Mouse (Mus musculus) embryonic facial prominence, embryonic 15.5 days (tissue): ENCODE measurements around the gene Prdx5. TPM values are rescaled to one million over a fixed set of nuclear protein-coding genes. Genes with fewer than 3 reads are reported as not detected.
"Not testable (repeated sequence)": the region's sequence is repeated elsewhere in the genome, so short reads cannot be mapped to it uniquely, and the experiment has no call there.

Experiments
- ATAC-seq: fragments of 200-750 bp; cut with Nextera tagmentation; 2 replicates; pipeline ENCODE4 v1.8.0; 2017; ENCODE audit warnings: low read depth, moderate TSS enrichment; ENCODE audit not compliant: insufficient number of reproducible peaks, low FRiP score, low TSS enrichment
- H3K27ac ChIP-seq: fragments of 300-500 bp; sonication (generic); replicated peaks from 2 replicates; pipeline ENCODE4 v1.5.1; 2015; ENCODE audit warnings: mild to moderate bottlenecking, inconsistent platforms
- H3K27me3 ChIP-seq: fragments of 300-500 bp; sonication (generic); 2 replicates; pipeline ENCODE4 v1.6.1; 2015; ENCODE audit warnings: inconsistent platforms
- H3K36me3 ChIP-seq: fragments of 300-500 bp; sonication (generic); 2 replicates; pipeline ENCODE4 v1.6.1; 2015; ENCODE audit warnings: mild to moderate bottlenecking, inconsistent platforms
- H3K4me1 ChIP-seq: fragments of 300-500 bp; sonication (generic); 2 replicates; pipeline ENCODE4 v1.6.1; 2015; ENCODE audit warnings: inconsistent platforms
- H3K4me2 ChIP-seq: fragments of 300-500 bp; sonication (generic); replicated peaks from 2 replicates; pipeline ENCODE4 v1.6.1; 2015; ENCODE audit warnings: mild to moderate bottlenecking, inconsistent platforms
- H3K4me3 ChIP-seq: fragments of 300-500 bp; sonication (generic); replicated peaks from 2 replicates; pipeline ENCODE4 v1.5.1; 2015; ENCODE audit warnings: mild to moderate bottlenecking, inconsistent platforms
- H3K9ac ChIP-seq: fragments of 300-500 bp; sonication (generic); 2 replicates; pipeline ENCODE4 v1.6.1; 2015; ENCODE audit warnings: inconsistent platforms
- H3K9me3 ChIP-seq: fragments of 300-500 bp; sonication (generic); replicated peaks from 2 replicates; pipeline ENCODE4 v1.6.1; 2016; ENCODE audit warnings: inconsistent platforms
- WGBS: fragments of 180-500 bp; shearing (Covaris S2); methylation state at CpG from one replicate; pipeline ENCODE4 v1.1.7; 2015; 5-methylcytosine and 5-hydroxymethylcytosine counted together
- polyA plus RNA-seq: library from polyadenylated mRNA; unstranded; fragments of >200 nt; fragmentation: Nextera tagmentation; extraction: Ambion mirVana; gene quantifications from 2 replicates; pipeline ENCODE4 v1.2.1, GENCODE M21; 2015

Gene Prdx5
- polyA plus RNA-seq, 1 experiment from 2014 or later = 330 TPM

- H3K4me1 ChIP-seq = peaks cover 8% of the 10 kb centered on the region
- 100% methylated on average over 1 of the region's 1 CpGs for WGBS
- no peak overlapping the region for H3K27ac ChIP-seq
- peaks cover 26% of the 10 kb centered on the region for H3K36me3 ChIP-seq
- no peak overlapping the region for H3K4me2 ChIP-seq
- no peaks in the 10 kb centered on the region for H3K9me3 ChIP-seq
- no peak overlapping the region for H3K9ac ChIP-seq
- ATAC-seq = no peak
- H3K27me3 ChIP-seq = no peaks in the 10 kb centered on the region
- H3K4me3 ChIP-seq = no peak overlapping the region
Measured at GRCm38 (mm10) chr19:6903031-6903430, 6.9 kb downstream of the Prdx5 start.

DNA sequence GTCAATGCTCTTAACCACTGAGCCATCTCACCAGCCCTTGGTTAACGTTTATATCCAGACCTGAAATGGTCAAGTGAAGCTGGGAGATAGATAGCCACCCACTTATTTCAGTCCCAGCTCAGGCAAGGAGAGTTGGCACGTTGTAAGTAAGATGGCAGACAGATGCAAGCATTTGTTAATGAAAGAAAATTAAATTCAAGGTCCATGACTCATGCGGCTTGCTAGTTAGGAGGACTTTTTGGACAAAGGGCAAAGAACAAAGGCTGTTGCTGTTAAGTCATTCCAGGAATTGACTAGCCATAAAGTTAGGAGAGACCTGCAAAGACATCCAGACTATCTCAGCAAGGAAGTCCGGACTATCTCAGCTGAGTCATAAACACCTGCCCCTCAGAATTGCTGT, 10.3 kb downstream of the Prdx5 start:
- no peak for ATAC-seq
- Histone ChIP-seq H3K27ac (no peak overlapping the region), H3K4me2 (no peak overlapping the region), H3K9ac (no peak overlapping the region), H3K36me3 (0 out of 2 replicates have a peak, but pooled peaks cover 2% of the 10 kb centered on the region), H3K9me3 (no peaks in the 10 kb centered on the region), H3K27me3 (no peaks in the 10 kb centered on the region), H3K4me3 (no peak overlapping the region), H3K4me1 (no peaks in the 10 kb centered on the region)
- 81% methylated on average over 4 of the region's 4 CpGs for WGBS

- H3K36me3 ChIP-seq, H3K4me2 ChIP-seq, ATAC-seq, H3K4me1 ChIP-seq, H3K27me3 ChIP-seq, H3K4me3 ChIP-seq, H3K27ac ChIP-seq, H3K9ac ChIP-seq, H3K9me3 ChIP-seq: not testable (repeated sequence)
- 83% methylated on average over 18 of the region's 18 CpGs for WGBS
Measured at GRCm38 (mm10) chr19:6895608-6896305, 14.1 kb downstream of the Prdx5 start.

DNA sequence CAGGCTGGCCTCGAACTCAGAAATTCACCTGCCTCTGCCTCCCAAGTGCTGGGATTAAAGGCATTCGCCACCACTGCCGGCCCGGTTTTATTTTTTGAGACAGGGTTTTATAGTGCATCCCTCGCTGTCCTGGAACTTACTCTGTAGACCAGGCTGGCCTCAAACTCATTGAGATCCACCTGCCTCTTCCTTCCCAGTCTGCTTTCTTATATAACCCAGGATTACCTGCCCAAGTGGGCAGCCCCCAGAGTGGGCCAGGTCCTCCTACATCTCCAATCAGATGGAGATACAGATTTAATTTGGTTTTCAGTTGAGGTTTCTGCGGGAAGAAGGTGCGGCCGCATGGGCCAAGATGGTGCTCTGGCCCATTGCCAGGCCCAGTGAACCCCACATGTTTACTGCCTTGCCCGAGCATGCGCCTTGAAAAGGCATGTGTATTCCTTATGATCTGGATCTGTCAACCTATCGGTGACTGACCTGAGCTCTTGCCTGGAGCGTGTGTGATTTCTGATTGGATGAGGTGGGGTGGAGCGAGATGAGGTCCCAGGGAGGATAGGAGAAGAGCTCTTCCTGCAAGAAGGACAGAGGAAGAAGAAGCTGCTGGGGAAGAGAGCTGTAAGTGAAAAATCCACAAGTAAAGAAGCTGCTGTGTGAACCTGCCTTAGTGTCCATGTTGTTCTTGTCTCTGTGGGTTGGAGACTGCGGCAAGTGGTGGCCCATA, 16.0 kb downstream of the Prdx5 start:
- no peak for ATAC-seq
- Histone ChIP-seq H3K4me1 (no peaks in the 10 kb centered on the region), H3K36me3 (no peaks in the 10 kb centered on the region), H3K9ac (no peak overlapping the region), H3K4me2 (no peak overlapping the region), H3K27me3 (no peaks in the 10 kb centered on the region), H3K27ac (no peak overlapping the region), H3K4me3 (no peak overlapping the region), H3K9me3 (no peaks in the 10 kb centered on the region)
- WGBS = 84% methylated on average over 14 of the region's 14 CpGs

DNA sequence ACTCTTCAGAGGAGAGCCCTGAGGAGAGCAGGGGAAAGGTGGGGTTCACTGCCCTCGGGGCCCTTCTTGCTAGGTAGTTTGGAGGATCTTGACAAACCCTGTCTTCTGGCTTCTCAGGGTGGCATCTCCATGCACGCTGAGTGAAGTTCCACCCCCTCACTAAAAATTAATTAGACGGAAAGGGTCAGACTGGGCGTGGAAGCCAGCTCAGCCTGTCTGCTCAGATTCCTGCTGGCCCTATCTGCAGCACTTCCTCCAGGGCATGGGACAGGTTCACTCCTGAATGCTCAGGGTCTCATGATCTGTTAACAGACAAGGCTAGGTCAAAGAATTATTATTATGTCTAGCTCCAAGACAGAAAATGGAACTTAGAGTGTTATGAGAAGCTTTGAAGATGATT, 17.4 kb downstream of the Prdx5 start:
- H3K4me3 ChIP-seq = no peak overlapping the region
- ATAC-seq = no peak
- 42% methylated on average over 4 of the region's 4 CpGs for WGBS
- H3K4me2 ChIP-seq = no peak overlapping the region
- H3K27me3 ChIP-seq = no peaks in the 10 kb centered on the region
- no peaks in the 10 kb centered on the region for H3K4me1 ChIP-seq
- no peaks in the 10 kb centered on the region for H3K9me3 ChIP-seq
- H3K36me3 ChIP-seq = no peaks in the 10 kb centered on the region
- no peak overlapping the region for H3K9ac ChIP-seq
- no peak overlapping the region for H3K27ac ChIP-seq

- Histone ChIP-seq H3K9me3 (no peaks in the 10 kb centered on the region), H3K9ac (no peak overlapping the region), H3K4me3 (no peak overlapping the region), H3K4me2 (no peak overlapping the region), H3K27ac (no peak overlapping the region), H3K27me3 (no peaks in the 10 kb centered on the region), H3K4me1 (no peaks in the 10 kb centered on the region), H3K36me3 (no peaks in the 10 kb centered on the region)
- 84% methylated on average over 4 of the region's 4 CpGs for whole genome bisulfite sequencing
- no peak for ATAC-seq
Measured at GRCm38 (mm10) chr19:6877965-6878364, 31.9 kb downstream of the Prdx5 start.

GRCm38 (mm10) chr19:6876799-6877198, 33.1 kb downstream of the Prdx5 start:
- H3K4me2 ChIP-seq = no peak overlapping the region
- no peaks in the 10 kb centered on the region for H3K27me3 ChIP-seq
- no peak for ATAC-seq
- no peaks in the 10 kb centered on the region for H3K4me1 ChIP-seq
- H3K9me3 ChIP-seq = no peaks in the 10 kb centered on the region
- H3K27ac ChIP-seq = no peak overlapping the region
- H3K36me3 ChIP-seq = no peaks in the 10 kb centered on the region
- no peak overlapping the region for H3K9ac ChIP-seq
- no peak overlapping the region for H3K4me3 ChIP-seq

DNA sequence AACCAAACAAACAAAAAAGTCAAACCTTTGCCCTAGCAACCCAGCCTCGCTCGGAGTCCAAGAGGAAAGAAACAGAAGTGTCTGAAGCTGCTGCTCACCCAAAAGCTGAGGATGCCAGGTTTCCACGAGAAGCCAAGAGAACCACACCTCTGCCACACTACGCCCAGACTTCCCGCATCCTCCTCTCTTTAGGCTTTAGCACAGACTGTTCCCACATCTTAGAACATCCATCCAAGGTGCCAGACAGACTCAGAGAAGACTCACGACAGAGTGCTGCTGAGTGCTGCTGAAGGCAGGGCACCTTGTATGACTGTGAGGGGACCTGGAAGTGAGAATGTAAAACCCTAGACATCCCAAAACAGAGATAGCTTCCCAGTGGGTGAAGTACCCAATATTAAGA, 34.1 kb downstream of the Prdx5 start:
- Histone ChIP-seq H3K36me3 (no peaks in the 10 kb centered on the region), H3K27me3 (no peaks in the 10 kb centered on the region), H3K4me1 (no peaks in the 10 kb centered on the region), H3K4me2 (no peak overlapping the region), H3K9me3 (no peaks in the 10 kb centered on the region), H3K4me3 (no peak overlapping the region), H3K9ac (no peak overlapping the region), H3K27ac (no peak overlapping the region)
- 89% methylated on average over 6 of the region's 6 CpGs for WGBS
- ATAC-seq = no peak

DNA sequence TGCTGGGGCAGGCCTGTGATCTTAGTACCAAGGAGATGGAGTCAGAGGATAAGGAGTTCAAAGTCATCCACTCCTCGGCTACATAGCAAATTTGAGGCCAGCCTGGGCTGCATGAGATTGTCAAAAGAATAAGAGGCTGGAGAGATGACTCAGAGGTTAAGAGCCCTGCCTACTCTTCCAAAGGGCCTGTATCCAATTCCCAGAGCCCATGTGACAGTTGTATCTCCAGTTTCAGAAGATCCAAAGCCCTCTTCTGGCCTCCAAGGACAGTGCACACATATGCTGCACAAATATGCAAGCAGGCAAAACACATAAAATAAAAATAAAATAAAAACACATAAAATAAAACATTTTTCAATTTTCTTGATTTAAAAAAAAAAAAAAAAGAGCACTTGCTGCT, 35.6 kb downstream of the Prdx5 start:
- no peaks in the 10 kb centered on the region for H3K27me3 ChIP-seq
- H3K36me3 ChIP-seq = no peaks in the 10 kb centered on the region
- no peak overlapping the region for H3K9ac ChIP-seq
- ATAC-seq = no peak
- 0 out of 2 replicates have a peak, but pooled peaks cover 2% of the 10 kb centered on the region for H3K4me1 ChIP-seq
- no peak overlapping the region for H3K4me3 ChIP-seq
- no peak overlapping the region for H3K4me2 ChIP-seq
- H3K27ac ChIP-seq = no peak overlapping the region
- H3K9me3 ChIP-seq = no peaks in the 10 kb centered on the region
- WGBS = 75% methylated on average over 1 of the region's 1 CpGs

- no peaks in the 10 kb centered on the region for H3K27me3 ChIP-seq
- no peaks in the 10 kb centered on the region for H3K36me3 ChIP-seq
- H3K9me3 ChIP-seq = no peaks in the 10 kb centered on the region
- no peak overlapping the region for H3K27ac ChIP-seq
- WGBS = 73% methylated on average over 3 of the region's 3 CpGs
- H3K4me2 ChIP-seq = no peak overlapping the region
- ATAC-seq = no peak
- no peak overlapping the region for H3K4me3 ChIP-seq
- 0 out of 2 replicates have a peak, but pooled peaks cover 3% of the 10 kb centered on the region for H3K4me1 ChIP-seq
- H3K9ac ChIP-seq = no peak overlapping the region
Measured at GRCm38 (mm10) chr19:6872701-6873100, 37.2 kb downstream of the Prdx5 start.

- Histone ChIP-seq H3K36me3 (no peaks in the 10 kb centered on the region), H3K4me1 (0 out of 2 replicates have a peak, but pooled peaks cover 3% of the 10 kb centered on the region), H3K4me2 (no peak overlapping the region), H3K9me3 (no peaks in the 10 kb centered on the region), H3K9ac (no peak overlapping the region), H3K4me3 (no peak overlapping the region), H3K27me3 (no peaks in the 10 kb centered on the region), H3K27ac (no peak overlapping the region)
- no peak for ATAC-seq
- WGBS = 67% methylated on average over 5 of the region's 5 CpGs
Measured at GRCm38 (mm10) chr19:6871574-6872271, 38.2 kb downstream of the Prdx5 start.
